Mouse (Mus musculus) CH12.LX (cell line): Measurements from ENCODE around the gene Gsap. TPM values are rescaled to one million over a fixed set of nuclear protein-coding genes. Genes with fewer than 3 reads are reported as not detected.

Experiments
- DNase-seq: peaks from one replicate; pipeline ENCODE4 v3.0.0-alpha.2; 2013; ENCODE audit errors: extremely low read depth
- H3K27ac ChIP-seq: 2 replicates; pipeline ENCODE4 v1.5.1; 2012; ENCODE audit warnings: low read depth, mild to moderate bottlenecking, control low read depth, moderate library complexity; ENCODE audit not compliant: insufficient read depth
- H3K27me3 ChIP-seq: replicated peaks from 2 replicates; pipeline ENCODE3; 2012; ENCODE audit warnings: inconsistent platforms
- H3K36me3 ChIP-seq, 2 experiments: replicated peaks in 1 of 2; 2 replicates each; pipeline versions ENCODE3 to v1.6.1; 2012; ENCODE audit warnings: inconsistent platforms in 1 of 2, low read length in 1 of 2, mild to moderate bottlenecking in 1 of 2, mixed read lengths in 1 of 2, moderate library complexity in 1 of 2; ENCODE audit not compliant: control insufficient read depth in 1 of 2, insufficient read depth in 1 of 2
- H3K4me1 ChIP-seq, 2 experiments: 2 replicates each; pipeline ENCODE4 v1.6.1; 2012; ENCODE audit warnings: inconsistent platforms in 1 of 2, moderate library complexity in 1 of 2; ENCODE audit not compliant: insufficient read depth in 2 of 2, control insufficient read depth in 1 of 2
- H3K4me2 ChIP-seq: 2 replicates; pipeline ENCODE4 v1.6.1; 2012; ENCODE audit warnings: low read depth, mild to moderate bottlenecking, control low read depth; ENCODE audit not compliant: poor library complexity, insufficient read depth, severe bottlenecking
- H3K4me3 ChIP-seq, 3 experiments: fragments of 150-350 bp in 1 of 3; sonication (generic) in 1 of 3; replicated peaks in 1 of 3; 2 replicates each; pipeline versions ENCODE3 to v1.5.1; 2011 to 2012; ENCODE audit warnings: low read depth in 2 of 3, low read length in 2 of 3, mild to moderate bottlenecking in 2 of 3, moderate library complexity in 2 of 3, control low read depth in 1 of 3, improper control_type of control experiment in 1 of 3, inconsistent platforms in 1 of 3, mixed read lengths in 1 of 3; ENCODE audit not compliant: poor library complexity in 1 of 3
- H3K79me2 ChIP-seq: replicated peaks from 2 replicates; pipeline ENCODE4 v1.6.1; 2012; ENCODE audit warnings: mild to moderate bottlenecking, moderate library complexity; ENCODE audit not compliant: control insufficient read depth, poor library complexity, insufficient read depth, severe bottlenecking; ENCODE audit errors: extremely low read depth
- H3K9ac ChIP-seq: 2 replicates; pipeline ENCODE4 v1.6.1; 2012; ENCODE audit warnings: low read depth, mild to moderate bottlenecking, control low read depth, moderate library complexity; ENCODE audit not compliant: insufficient read depth
- H3K9me3 ChIP-seq: replicated peaks from 2 replicates; pipeline ENCODE3; 2012; ENCODE audit warnings: low read length, inconsistent platforms, mixed read lengths
- GABPA ChIP-seq: IDR thresholded peaks from 2 replicates; pipeline ENCODE4 v1.6.1; 2012; ENCODE audit warnings: low read depth, low read length, improper control_type of control experiment, inconsistent platforms; ENCODE audit not compliant: insufficient replicate concordance
- HCFC1 ChIP-seq: IDR thresholded peaks from 2 replicates; pipeline ENCODE4 v1.6.1; 2012; ENCODE audit warnings: low read depth, mild to moderate bottlenecking, inconsistent platforms, low read length, improper control_type of control experiment
- IRF4 ChIP-seq: IDR thresholded peaks from 2 replicates; pipeline ENCODE4 v1.6.1; 2014; ENCODE audit warnings: low read depth, mild to moderate bottlenecking, inconsistent platforms, low read length, improper control_type of control experiment
- JUN ChIP-seq: IDR thresholded peaks from 2 replicates; pipeline ENCODE4 v1.6.1; 2011; ENCODE audit warnings: low read depth, mild to moderate bottlenecking, low read length, improper control_type of control experiment, moderate library complexity; ENCODE audit not compliant: insufficient read depth
- MAFK ChIP-seq: IDR thresholded peaks from 2 replicates; pipeline ENCODE4 v1.6.1; 2011; ENCODE audit warnings: low read length, improper control_type of control experiment; ENCODE audit not compliant: insufficient replicate concordance
- MEF2A ChIP-seq: IDR thresholded peaks from 2 replicates; pipeline ENCODE4 v1.6.1; 2014; ENCODE audit warnings: low read depth, mild to moderate bottlenecking, inconsistent platforms, low read length, improper control_type of control experiment, borderline replicate concordance
- MXI1 ChIP-seq: IDR thresholded peaks from 2 replicates; pipeline ENCODE4 v1.6.1; 2011; ENCODE audit warnings: mild to moderate bottlenecking, low read depth, low read length, improper control_type of control experiment
- MYC ChIP-seq: IDR thresholded peaks from 2 replicates; pipeline ENCODE4 v1.6.1; 2011; ENCODE audit warnings: low read depth, mild to moderate bottlenecking, improper control_type of control experiment, low read length
- NELFE ChIP-seq: IDR thresholded peaks from 2 replicates; pipeline ENCODE4 v1.6.1; 2011; ENCODE audit warnings: low read depth, low read length, improper control_type of control experiment
- PAX5 ChIP-seq: IDR thresholded peaks from 2 replicates; pipeline ENCODE4 v1.6.1; 2012; ENCODE audit warnings: low read length, inconsistent platforms, mixed read lengths
- POLR2A ChIP-seq: IDR thresholded peaks from 2 replicates; pipeline ENCODE4 v1.6.1; 2011; ENCODE audit warnings: low read depth, mild to moderate bottlenecking, improper control_type of control experiment, low read length
- RCOR1 ChIP-seq: conservative IDR thresholded peaks from 2 replicates; pipeline ENCODE4 v1.6.1; 2012; ENCODE audit warnings: low read depth, mild to moderate bottlenecking, inconsistent platforms, low read length, improper control_type of control experiment
- TBP ChIP-seq: conservative IDR thresholded peaks from 2 replicates; pipeline ENCODE4 v1.6.1; 2011; ENCODE audit warnings: low read depth, low read length, improper control_type of control experiment
- ZKSCAN1 ChIP-seq: IDR thresholded peaks from 2 replicates; pipeline ENCODE4 v1.6.1; 2012; ENCODE audit warnings: low read depth, inconsistent platforms, low read length, improper control_type of control experiment, borderline replicate concordance
- dilution Hi-C: fragments of 300-500 bp; cut with MboI; formaldehyde crosslinking; loops from 2 replicates; pipeline ENCODE4 v1.14.3; 2020; ENCODE audit warnings: low sequenced_read_pairs; ENCODE audit not compliant: extremely low pct_unique_long_range_greater_than_20kb, extremely low pct_ligation_motif_present
- in situ Hi-C: fragments of 300-500 bp; cut with MboI; formaldehyde crosslinking; loops from 3 replicates; pipeline ENCODE4 v1.14.3; 2019; ENCODE audit warnings: low sequenced_read_pairs, low pct_ligation_motif_present, low pct_unique_long_range_greater_than_20kb, mixed read lengths
- polyA plus RNA-seq: library from polyadenylated mRNA; unstranded; fragments of >175 nt; gene quantifications from 2 replicates; pipeline ENCODE4 v1.2.1, GENCODE M21; 2012; ENCODE audit warnings: low read depth; ENCODE audit not compliant: insufficient read length
- total RNA-seq, 2 experiments: library from RNA; depleted of rRNA; stranded (reverse); fragments of 300-350 nt in 1 of 2; fragments of >200 nt in 1 of 2; gene quantifications; 2 replicates each; pipeline ENCODE4 v1.2.3; 2012 to 2014

The Gsap gene
- total and polyA plus RNA-seq, 3 experiments: 1.7 to 3.8 (median 2.2) TPM

- no peak overlapping the region for H3K27ac ChIP-seq
- DNase-seq: no peak
- H3K36me3 ChIP-seq: peaks cover 2 to 39% of the 10 kb centered on the region in 2 experiments
- H3K4me3 ChIP-seq: no peak overlapping the region
- in situ Hi-C loops: no loop called here
- H3K9me3 ChIP-seq: no peaks in the 10 kb centered on the region
- no peak overlapping the region for H3K9ac ChIP-seq
- H3K4me2 ChIP-seq: no peak overlapping the region
- no peak for TF ChIP-seq POLR2A
- no peak for TF ChIP-seq PAX5
- TF ChIP-seq MYC: no peak
- no peak for TF ChIP-seq MXI1
- no peak for TF ChIP-seq MEF2A
- no peak for TF ChIP-seq IRF4
- TF ChIP-seq JUN: no peak
- TF ChIP-seq, all 38 proteins: peak for 0
- no peaks in the 10 kb centered on the region for H3K4me1 ChIP-seq
- no peaks in the 10 kb centered on the region for H3K27me3 ChIP-seq
- H3K79me2 ChIP-seq: no peaks in the 10 kb centered on the region
- dilution Hi-C loops: no loop called here
These were observed 26.9 kb downstream of the Gsap start for GRCm38 (mm10) chr5:21212933-21213332.

GRCm38 (mm10) chr5:21213801-21214200, 27.7 kb downstream of the Gsap start:
- no peak for TF ChIP-seq MAFK
- no peak for TF ChIP-seq ZKSCAN1
- TF ChIP-seq RCOR1: no peak
- TF ChIP-seq GABPA: no peak
- no peak for TF ChIP-seq NELFE
- no peak for TF ChIP-seq HCFC1
- TF ChIP-seq TBP: no peak
- TF ChIP-seq, all 38 proteins: peak for 0
- Histone ChIP-seq H3K4me3 (no peak overlapping the region), H3K79me2 (no peaks in the 10 kb centered on the region), H3K27ac (no peak overlapping the region), H3K36me3 (peaks cover 3 to 37% of the 10 kb centered on the region in 2 experiments), H3K9me3 (no peaks in the 10 kb centered on the region), H3K27me3 (no peaks in the 10 kb centered on the region), H3K9ac (no peak overlapping the region), H3K4me1 (no peaks in the 10 kb centered on the region), H3K4me2 (no peak overlapping the region)
- in situ Hi-C loops (no loop called here), dilution Hi-C loops (no loop called here)
- DNase-seq: no peak
